Mouse (Mus musculus) C2C12 (cell line): Measurements from ENCODE around the gene Dusp27.

Source experiments
- CEBPB ChIP-seq: IDR thresholded peaks from one replicate; pipeline ENCODE4 v1.6.1; 2011; ENCODE audit warnings: low read depth, mild to moderate bottlenecking, control low read depth, moderate library complexity
- CTCF ChIP-seq: IDR thresholded peaks from one replicate; pipeline ENCODE4 v1.5.1; 2011; ENCODE audit not compliant: control insufficient read depth, insufficient read depth, insufficient read length
- FOSL1 ChIP-seq: IDR thresholded peaks from one replicate; pipeline ENCODE4 v1.8.0; 2011; ENCODE audit warnings: mild to moderate bottlenecking, low read length; ENCODE audit not compliant: poor library complexity, insufficient read depth, severe bottlenecking
- MAX ChIP-seq: IDR thresholded peaks from one replicate; pipeline ENCODE4 v1.6.1; 2011; ENCODE audit warnings: mild to moderate bottlenecking, control low read depth
- MYOD1 ChIP-seq: IDR thresholded peaks from one replicate; pipeline ENCODE4 v1.6.1; 2011; ENCODE audit warnings: low read depth; ENCODE audit not compliant: control insufficient read depth, insufficient read length
- MYOG ChIP-seq: IDR thresholded peaks from one replicate; pipeline ENCODE4 v1.6.1; 2011; ENCODE audit not compliant: control insufficient read depth, insufficient read length; ENCODE audit errors: extremely low read depth
- USF1 ChIP-seq: IDR thresholded peaks from one replicate; pipeline ENCODE4 v1.6.1; 2011; ENCODE audit warnings: low read depth, mild to moderate bottlenecking, control low read depth, moderate library complexity

- TF ChIP-seq CTCF (no peak), MAX (no peak), FOSL1 (no peak), CEBPB (no peak), MYOD1 (no peak), USF1 (no peak), MYOG (no peak)
These were observed 27.4 kb upstream of the Dusp27 start for GRCm38 (mm10) chr1:166155113-166155494.
